Comparison of ENCODE assay signal across 9 mouse cellular contexts in the genomic region with DNA sequence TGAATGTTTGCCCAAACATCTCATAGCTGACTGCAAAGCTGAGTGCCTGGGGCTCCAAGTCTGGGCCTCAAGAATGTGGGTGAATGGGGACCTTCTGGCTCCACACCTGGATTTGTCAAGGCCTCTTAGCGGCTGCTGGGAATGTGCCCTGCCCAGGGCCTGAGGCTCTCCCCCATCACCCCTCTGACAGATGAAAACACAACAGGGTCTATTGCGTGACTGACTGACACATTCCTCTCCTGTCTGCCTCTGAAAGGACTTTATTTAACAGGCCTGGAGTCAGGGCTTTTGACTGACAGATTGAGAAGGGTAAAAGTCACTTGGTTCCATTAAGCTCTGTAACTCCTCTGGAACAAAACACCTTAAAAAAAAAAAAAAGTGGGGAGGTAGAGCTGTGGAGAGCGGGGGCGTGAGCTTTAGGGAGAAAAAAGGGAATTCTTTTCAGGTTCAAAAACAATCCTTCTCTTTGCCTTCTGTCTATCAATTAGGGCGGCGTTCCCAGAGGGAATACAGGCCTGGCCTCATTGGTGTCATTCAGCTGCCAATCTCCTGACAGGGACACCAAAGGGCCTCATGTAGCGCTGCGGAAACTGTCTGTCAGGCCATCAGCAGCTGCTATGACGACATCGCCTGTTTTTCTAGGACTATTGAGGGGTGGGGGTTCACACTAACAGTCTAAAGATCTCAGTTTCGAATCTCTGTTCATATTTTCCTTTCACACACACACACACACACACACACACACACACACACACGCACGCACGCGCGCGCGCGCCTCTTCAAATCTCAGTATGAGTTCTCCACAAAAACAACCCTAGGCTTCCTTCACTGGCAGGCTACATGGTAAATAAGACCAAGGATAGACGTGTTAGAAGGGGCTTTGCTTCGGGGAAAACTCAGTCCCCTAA.
DNase-seq lines count a peak whose midpoint lies in the region; ATAC-seq and TF ChIP-seq lines count a peak whose summit lies in the region.
"Had no signal": no experiment of that assay in that cellular context is flagged by ENCODE, and none has a peak within 500 bp of the region (broad histone marks: within the 10 kb centered on the region; RNA-seq: fewer than 3 reads in every experiment).

No protein-coding gene starts in this region.

- H3K9ac ChIP-seq in heart, embryonic 13.5 days: no peak overlapping the region
- H3K9ac ChIP-seq: liver, embryonic 15.5 days had no signal

- 65% methylated on average over 21 of the region's 21 CpGs for WGBS in heart, embryonic 13.5 days
- 19% methylated on average over 21 of the region's 21 CpGs for WGBS in hindbrain, embryonic 10.5 days

- H3K4me3 ChIP-seq in heart, embryonic 13.5 days: no peak overlapping the region
- H3K4me3 ChIP-seq in hindbrain, embryonic 10.5 days: no peak overlapping the region
- H3K4me3 ChIP-seq in left cerebral cortex, adult 2 months: no peak overlapping the region
- H3K4me3 ChIP-seq: liver, embryonic 15.5 days had no signal

- no peaks in the 10 kb centered on the region for H3K9me3 ChIP-seq in heart, embryonic 13.5 days
- H3K9me3 ChIP-seq in hindbrain, embryonic 10.5 days: no peaks in the 10 kb centered on the region
- H3K9me3 ChIP-seq: liver, embryonic 15.5 days had no signal

- no peaks in the 10 kb centered on the region for H3K27me3 ChIP-seq in heart, embryonic 13.5 days (replicated peaks)
- 0 out of 2 replicates have a peak, but pooled peaks cover 3% of the 10 kb centered on the region for H3K27me3 ChIP-seq in hindbrain, embryonic 10.5 days (ENCODE audit: insufficient read depth, poor library complexity, severe bottlenecking)
- H3K27me3 ChIP-seq: liver, embryonic 15.5 days had no signal

- H3K4me2 ChIP-seq in heart, embryonic 13.5 days: no peak overlapping the region
- H3K4me2 ChIP-seq: liver, embryonic 15.5 days had no signal

- intact Hi-C loops in left cerebral cortex, adult 2 months (cut with DNase I): no loop called here

- H3K36me3 ChIP-seq in heart, embryonic 13.5 days: no peaks in the 10 kb centered on the region
- H3K36me3 ChIP-seq in hindbrain, embryonic 10.5 days: no peaks in the 10 kb centered on the region
- H3K36me3 ChIP-seq: liver, embryonic 15.5 days had no signal

- peak overlapping the region; percentile 66 for H3K27ac ChIP-seq in heart, embryonic 13.5 days (replicated peaks)
- peak overlapping the region; percentile 92 for H3K27ac ChIP-seq in hindbrain, embryonic 10.5 days
- H3K27ac ChIP-seq in left cerebral cortex, adult 2 months: no peak overlapping the region
- H3K27ac ChIP-seq: liver, embryonic 15.5 days had no signal

- DNase-seq in heart, postnatal 4 days: no peak
- DNase-seq in ZHBTc4 (ENCODE audit: low read depth, low spot score): peak; percentile 64
- DNase-seq in hindbrain, embryonic 10.5 days (ENCODE audit: low spot score): peak; percentile 88
- DNase-seq in mesoderm, embryonic 11.5 days (ENCODE audit: low read depth, low spot score): peak; percentile 61
- DNase-seq in left cerebral cortex, adult 2 months (ENCODE audit: extremely low spot score in 1 of 2, low spot score in 2 of 2): no peak
- DNase-seq in adrenal gland, adult 2 months: no peak

- no peak for TF ChIP-seq CTCF in left cerebral cortex, adult 2 months (IDR thresholded peaks at IDR 0.05)

- peaks cover 20% of the 10 kb centered on the region for H3K4me1 ChIP-seq in heart, embryonic 13.5 days
- H3K4me1 ChIP-seq in hindbrain, embryonic 10.5 days (replicated peaks): peaks cover 59% of the 10 kb centered on the region
- H3K4me1 ChIP-seq: liver, embryonic 15.5 days had no signal

- peak; percentile 19; the same call in 1 of the 2 replicates for ATAC-seq in heart, embryonic 13.5 days (ENCODE audit: extremely low read depth, insufficient number of reproducible peaks, low FRiP score, low TSS enrichment)
- no peak for ATAC-seq in inflammation-experienced regulatory T-cells, adult 6 months

Comparison
In these comparisons a context has a peak if more than half of its experiments do, and no peak if none do; other contexts are left out.
1. DNase-seq: peak in ZHBTc4 (single experiment), hindbrain, embryonic 10.5 days (single experiment) and mesoderm, embryonic 11.5 days (single experiment); none in heart, postnatal 4 days (single experiment), left cerebral cortex, adult 2 months (0 of 2) and adrenal gland, adult 2 months (single experiment).